Mouse (Mus musculus) limb, embryonic 13.5 days (tissue): Measurements from ENCODE around the gene Cdc20. TPM values are rescaled to one million over a fixed set of nuclear protein-coding genes. Genes with fewer than 3 reads are reported as not detected.

Experiments used
- polyA plus RNA-seq: library from polyadenylated mRNA; unstranded; fragments of >200 nt; fragmentation: Nextera tagmentation; extraction: Ambion mirVana; gene quantifications from 2 replicates; pipeline ENCODE4 v1.2.1, GENCODE M21; 2015

Gene Cdc20
- polyA plus RNA-seq, 1 experiment from 2014 or later, result 221 TPM

Other genes with a start within 250 kb of the Cdc20 start
- gene Ptprf, start 145.9 kb downstream of the Cdc20 start, polyA plus RNA-seq, result 51.1 and 58.1 TPM in 2 replicates
- 8.8 and 10.6 TPM in 2 replicates for gene Szt2, start 28.1 kb downstream of the Cdc20 start, polyA plus RNA-seq
- gene Med8, start 28.0 kb downstream of the Cdc20 start, polyA plus RNA-seq, result 108 and 116 TPM in 2 replicates
- 66.3 and 66.5 TPM in 2 replicates for gene Elovl1, start 9.3 kb downstream of the Cdc20 start, polyA plus RNA-seq
- gene Mpl, start 20.2 kb upstream of the Cdc20 start, polyA plus RNA-seq, result 0.33 and 0.46 TPM in 2 replicates
- gene Tie1, start 52.7 kb upstream of the Cdc20 start, polyA plus RNA-seq, result 21.5 and 22.8 TPM in 2 replicates
- gene 2610528J11Rik, start 89.6 kb upstream of the Cdc20 start, polyA plus RNA-seq, result 1.0 and 2.0 TPM in 2 replicates
- gene Tmem125, start 106.7 kb upstream of the Cdc20 start, polyA plus RNA-seq, result 1.8 and 2.0 TPM in 2 replicates
- gene Cfap57, start 183.4 kb upstream of the Cdc20 start, polyA plus RNA-seq, result 0.13 and 0.31 TPM in 2 replicates
- gene Ebna1bp2, start 183.4 kb upstream of the Cdc20 start, polyA plus RNA-seq, result 130 and 134 TPM in 2 replicates
- not detected in 2 replicates for gene Olfr62, start 221.6 kb upstream of the Cdc20 start, polyA plus RNA-seq